Mouse (Mus musculus): ENCODE measurements around the gene Ppp1r11.

Ppp1r11 gene

DNA sequence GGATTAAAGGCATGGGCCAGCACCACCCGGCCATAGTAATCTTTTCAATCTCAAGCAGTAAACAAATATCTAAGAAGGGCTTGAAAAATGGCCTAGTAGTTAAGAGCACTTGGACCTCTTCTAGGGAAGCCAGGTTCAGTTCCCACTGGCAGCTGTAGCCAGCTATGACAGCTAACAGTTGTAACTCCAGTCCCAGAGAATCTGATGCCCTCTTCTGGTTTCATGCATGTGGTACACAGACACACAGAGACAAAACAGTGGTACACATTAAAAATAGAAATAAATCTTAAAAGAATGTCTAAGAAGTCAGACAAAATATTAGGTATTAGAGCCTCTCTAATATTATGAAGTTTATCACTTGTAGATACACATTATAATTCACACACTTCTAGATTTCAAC lies 9.6 kb upstream of the Ppp1r11 start:
- no peak for DNase-seq (ENCODE audit: low read depth, low spot score)

DNA sequence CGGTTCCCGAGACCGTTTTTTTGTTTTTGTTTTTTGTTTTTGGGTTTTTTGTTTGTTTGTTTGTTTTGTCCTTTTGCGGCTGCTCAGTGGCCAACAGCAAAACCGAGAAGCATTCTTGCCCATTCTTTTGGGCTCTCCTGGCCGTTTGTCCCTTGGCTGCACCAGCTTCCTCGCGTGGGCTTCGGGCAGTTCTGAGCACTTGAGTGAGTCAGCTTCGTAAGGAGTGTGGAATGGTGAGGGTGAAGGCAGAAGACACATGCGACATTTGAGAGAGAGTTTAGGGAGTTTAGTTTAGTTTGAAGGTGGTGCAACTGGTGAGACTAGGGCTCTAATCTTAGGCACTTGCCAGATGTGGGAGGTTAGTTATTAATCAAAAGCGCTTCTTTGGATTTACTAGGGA lies 7.3 kb upstream of the Ppp1r11 start:
- no peak for DNase-seq (ENCODE audit: low read depth, low spot score)

DNA sequence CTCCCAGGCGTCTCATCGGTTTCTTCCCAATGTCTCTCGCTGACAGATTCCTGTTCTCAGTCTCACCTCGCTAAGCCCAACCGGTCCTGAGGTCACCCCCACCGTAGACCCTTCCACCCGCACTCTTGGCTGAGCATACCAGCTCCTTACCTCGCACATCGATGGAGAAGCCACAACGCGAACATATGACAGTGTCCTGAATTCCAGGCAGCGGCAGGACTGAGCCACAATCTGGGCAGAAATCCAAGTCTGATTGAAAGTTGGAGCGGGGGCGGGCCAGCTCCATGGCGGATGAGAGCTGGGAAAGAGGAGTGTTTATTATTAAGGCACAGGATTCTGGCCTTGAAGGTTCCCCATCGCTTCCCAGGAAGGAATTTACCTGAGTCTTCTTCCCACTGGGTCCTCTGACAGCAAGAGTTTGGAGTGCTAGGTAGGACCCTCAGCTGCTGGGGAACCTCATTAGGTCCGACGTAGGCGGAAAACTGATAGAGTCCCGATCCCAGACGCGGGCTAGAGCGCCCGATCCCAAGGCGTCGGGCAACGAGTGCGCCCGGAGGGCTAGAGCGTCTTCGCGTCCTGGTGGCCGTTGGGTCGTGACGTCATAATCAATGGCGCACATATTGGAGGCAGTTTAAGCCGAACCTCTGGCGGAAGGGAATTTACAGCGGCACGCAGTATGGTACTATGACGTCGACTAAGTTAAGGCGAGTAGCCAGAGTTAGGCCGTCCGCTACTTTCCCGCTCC lies 6.6 kb upstream of the Ppp1r11 start, which contains the start of the genes Znrd1 and Znrd1as:
Znrd1 (minus strand) TSS at position 561 of the 745 bp plus-strand sequence.
Znrd1as (plus strand) TSS at position 594 of the 745 bp plus-strand sequence.
- DNase-seq (ENCODE audit: low read depth, low spot score), result peak; percentile 97

DNA sequence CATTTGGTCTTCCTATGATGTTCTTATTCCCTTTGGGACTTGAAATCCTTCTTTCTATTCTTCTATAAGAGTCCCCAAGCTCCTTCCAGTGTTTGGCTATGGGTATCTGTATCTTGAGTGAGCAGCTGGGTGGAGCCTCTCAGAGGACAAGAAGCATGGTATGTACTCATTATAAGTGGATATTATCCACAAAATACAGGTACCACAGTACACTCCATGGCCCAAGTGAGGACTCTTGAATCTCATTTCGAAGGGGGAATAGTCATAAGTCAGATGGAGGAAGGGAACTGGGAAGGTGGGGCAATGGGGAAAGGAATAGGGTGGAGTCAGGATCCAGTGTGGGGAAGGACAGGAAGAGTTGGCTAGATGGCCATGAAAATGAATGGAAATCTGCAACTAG lies 1.5 kb upstream of the Ppp1r11 start:
- DNase-seq (ENCODE audit: low read depth, low spot score), result no peak

DNA sequence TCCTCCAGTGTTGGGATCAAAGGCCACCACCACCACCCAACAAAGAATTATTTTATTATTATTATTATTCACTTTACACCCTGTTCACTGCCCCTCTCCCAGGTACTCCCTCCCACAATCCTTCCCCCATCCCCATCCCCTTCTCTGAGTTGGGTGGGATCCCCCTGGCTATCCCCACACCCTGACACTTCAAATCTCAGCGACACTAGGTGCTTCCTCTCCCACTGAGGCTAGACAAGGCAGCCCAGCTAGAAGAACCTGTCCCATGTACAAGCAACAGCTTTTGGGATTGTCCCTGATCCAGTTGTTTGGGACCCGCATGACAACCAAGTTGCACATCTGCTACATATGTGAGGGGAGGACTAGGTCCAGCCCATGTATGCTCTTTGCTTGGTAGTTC lies 1.1 kb upstream of the Ppp1r11 start:
- DNase-seq (ENCODE audit: low read depth, low spot score), result no peak

DNA sequence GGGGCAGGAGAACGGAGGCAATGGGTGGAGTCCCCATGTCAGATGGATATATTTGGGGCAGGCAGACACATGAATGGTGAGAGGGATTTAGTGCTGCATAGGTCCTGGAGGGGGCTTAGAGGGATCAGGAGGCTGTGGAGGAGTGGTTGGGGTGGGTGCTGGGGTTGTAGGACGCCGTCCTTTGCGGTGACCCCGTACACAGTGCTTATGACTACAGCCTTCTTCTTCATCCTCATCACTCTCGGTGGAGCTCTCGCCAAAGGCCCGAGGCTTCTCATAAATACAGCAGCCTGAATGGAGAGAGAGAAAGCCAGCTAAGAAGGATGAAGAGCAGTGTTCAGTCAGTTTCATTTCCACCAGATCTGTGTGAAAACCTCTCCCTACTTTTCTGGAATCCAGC lies 2.3 kb downstream of the Ppp1r11 start:
- no peak for DNase-seq (ENCODE audit: low read depth, low spot score)

DNA sequence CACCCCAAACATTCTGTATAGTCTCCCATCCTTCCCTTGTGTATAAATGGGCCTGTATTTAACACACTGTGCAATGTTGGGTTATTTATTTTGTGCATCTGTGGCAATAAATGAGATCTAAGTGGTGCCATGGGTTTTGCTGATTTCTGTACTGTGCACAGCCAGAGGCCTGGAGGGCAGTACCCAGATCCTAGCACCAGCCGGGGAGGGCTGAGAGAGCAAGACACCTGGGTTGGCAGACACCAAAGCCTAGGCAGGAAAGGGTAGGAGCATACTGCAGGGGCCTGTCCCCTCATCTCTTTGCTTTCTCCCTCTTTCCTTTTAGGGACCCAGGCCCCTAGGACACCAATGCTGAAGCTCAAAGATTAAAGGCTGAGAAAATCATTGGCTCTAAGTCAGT lies 3.3 kb downstream of the Ppp1r11 start:
- no peak for DNase-seq (ENCODE audit: low read depth, low spot score)

DNA sequence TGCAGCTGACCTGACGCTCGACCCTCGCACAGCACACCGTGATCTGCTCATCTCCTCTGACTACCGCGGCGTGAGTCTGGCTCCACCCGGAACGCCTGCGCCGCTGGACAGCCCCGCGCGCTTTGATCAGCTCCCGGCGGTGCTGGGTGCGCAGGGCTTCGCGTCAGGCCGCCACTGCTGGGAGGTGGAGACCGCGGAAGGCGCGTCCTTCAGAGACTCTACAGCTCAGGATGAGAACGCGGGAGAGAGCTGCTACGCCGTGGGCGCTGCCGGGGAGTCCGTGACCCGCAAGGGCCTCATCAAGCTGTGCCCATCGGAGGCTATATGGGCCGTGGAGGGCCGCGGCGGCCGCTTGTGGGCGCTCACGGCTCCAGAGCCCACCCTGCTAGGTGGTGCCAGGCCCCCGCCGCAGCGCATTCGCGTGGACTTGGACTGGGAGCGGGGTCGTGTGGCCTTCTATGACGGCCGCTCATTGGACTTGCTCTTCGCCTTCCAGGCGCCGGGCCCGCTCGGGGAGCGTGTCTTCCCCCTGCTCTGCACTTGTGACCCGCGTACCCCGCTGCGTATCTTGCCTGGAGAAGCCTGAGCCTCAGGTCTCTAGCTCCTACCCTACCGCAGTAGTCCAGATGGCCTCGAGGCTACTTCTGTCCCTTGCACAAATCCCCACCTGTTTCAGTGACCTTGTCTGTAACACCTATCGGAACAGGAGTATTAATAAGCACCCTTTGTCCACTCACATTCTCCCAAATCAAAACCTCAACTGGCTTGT lies 4.3 kb downstream of the Ppp1r11 start:
- DNase-seq (ENCODE audit: low read depth, low spot score), result no peak

DNA sequence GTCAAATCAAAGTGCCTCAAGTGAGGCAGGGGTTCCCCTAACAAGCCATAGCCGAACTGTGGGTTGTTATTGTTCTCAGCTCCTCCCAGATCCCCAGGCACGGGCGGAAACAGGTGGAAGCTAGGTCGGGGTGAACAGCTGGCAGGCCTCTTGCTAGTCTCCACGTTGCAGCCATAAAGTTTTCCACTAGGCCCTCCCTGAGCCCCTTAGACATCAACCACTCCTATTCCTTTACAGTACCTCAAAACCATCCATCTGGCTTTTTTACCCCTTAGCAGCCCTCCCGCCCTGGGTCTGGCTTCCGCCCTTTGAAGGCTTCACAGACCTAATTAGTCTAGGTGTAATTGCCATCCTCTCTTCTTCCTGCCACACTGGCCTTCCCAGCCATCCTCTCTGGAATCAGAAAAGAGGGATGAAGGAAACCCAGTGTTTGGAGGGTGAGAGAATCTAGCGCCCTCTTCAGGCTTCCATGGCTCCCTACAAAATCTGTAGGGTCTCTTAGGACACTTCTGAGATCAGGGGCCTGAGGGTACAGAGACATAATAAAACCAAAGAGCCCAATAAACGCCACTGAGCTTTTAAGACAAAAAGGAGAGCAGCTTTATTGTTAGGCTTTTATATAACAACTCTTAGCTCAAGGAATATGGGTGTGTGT lies 7.3 kb downstream of the Ppp1r11 start:
- no peak for DNase-seq (ENCODE audit: low read depth, low spot score)

DNA sequence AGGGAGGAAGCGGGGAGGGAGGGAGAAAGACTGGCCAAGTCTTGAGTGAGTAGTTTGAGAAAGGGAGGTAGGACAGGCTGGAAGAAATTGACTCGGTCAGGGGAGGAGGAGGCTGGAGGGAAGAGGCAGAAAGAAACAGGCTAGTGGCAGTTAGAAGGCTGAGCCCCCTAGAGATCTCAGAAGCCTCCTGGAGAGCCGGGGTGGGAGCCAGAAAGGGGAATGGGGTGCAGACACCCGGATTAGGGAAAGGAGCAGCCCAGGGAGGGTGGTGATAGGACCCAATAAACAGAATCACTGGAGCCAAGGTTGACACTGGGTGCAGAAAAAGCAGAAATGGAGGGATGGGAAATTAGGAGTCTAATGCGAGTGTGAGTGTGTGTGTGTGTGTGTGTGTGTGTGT lies 7.8 kb downstream of the Ppp1r11 start:
- DNase-seq (ENCODE audit: low read depth, low spot score), result no peak

DNA sequence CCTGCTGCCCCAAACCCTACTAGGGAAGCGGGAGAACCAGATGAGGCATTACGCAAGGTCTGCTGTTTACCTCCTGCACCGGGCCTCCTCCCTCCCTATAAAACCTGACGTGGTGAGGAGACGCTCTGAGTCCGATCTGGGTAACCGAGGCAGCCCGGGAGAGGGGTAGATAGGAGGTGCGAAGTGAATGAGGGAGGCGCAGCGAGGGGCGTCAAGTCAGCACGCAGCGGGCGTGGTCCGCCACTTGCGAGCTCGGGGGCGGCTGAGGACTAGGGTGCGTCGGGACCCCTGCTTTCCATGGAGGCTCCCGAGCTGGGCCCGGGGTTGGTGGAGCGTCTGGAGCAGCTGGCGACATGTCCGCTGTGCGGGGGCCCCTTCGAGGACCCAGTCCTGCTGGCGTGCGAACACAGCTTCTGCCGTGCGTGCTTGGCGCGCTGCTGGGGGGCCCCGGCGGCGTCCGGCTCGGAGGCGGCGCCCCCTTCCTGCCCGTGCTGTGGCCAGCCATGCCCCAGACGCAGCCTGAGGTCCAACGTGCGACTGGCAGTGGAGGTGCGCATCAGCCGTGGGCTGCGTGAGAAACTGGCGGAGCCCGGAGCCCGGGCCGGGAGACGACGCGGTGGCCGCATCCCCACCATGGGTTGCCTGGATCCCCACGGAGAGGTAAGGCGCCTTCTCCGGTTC lies 8.6 kb downstream of the Ppp1r11 start, which contains the start of gene Rnf39:
Rnf39 (plus strand) TSS at position 128 of the 681 bp plus-strand sequence.
- no peak for DNase-seq (ENCODE audit: low read depth, low spot score)

DNA sequence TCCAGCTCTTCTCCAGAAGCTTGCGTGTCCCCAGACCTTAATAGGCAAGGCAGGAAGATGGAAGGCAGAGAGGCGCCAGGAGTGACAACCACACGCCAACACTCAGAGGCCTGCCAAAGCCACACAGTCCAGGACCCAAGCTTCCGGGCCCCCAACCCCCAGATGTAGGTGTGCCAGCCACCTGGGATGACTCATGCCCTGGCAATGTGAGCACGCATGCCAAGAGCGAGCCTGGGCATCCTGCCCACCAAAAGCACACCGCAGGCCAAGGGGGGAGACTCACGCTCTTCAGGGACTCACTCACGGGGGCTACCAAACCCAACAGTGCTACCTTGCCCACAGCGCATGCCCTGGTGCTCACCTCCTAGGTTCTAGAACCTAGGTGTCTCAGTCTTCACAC lies 9.2 kb downstream of the Ppp1r11 start:
- DNase-seq (ENCODE audit: low read depth, low spot score), result no peak

DNA sequence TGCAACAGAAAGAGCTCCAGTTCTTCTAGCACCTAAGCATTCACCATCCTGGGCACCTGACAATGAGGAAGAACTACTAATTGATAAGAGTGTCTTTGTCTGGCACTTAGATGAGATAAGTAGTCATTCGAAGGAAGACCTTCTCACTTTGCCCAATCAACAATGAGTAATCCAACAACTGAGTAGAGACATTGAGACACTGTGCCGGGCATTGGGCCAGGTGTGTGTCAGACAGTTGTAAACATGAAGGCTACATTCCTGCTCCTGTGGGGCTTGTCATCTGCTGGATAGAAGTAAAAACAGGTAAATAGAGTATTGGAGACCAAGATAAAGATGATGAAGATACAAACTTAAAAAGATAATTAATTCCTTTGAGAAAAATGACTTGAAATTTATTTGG lies 13.5 kb downstream of the Ppp1r11 start:
- DNase-seq (ENCODE audit: low read depth, low spot score), result no peak

DNA sequence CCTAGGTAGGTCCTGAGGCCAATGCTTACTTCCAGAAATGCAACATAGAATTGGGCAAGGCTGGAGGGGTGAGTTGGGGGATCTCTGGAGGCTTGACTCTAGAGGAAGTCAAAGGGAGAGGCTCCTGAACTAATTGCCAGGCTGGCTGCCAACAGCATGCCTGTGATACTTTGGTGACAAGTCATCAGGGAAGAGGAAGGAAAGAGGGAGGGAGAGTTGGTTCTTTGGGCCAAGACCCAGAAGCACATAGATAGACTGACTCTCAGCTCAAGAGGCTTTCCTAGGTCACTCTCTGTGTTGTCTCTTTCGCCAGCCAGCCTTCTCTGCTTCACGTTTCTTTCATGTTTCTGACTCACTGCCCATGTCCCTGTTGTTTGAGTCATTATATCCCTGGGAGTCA lies 19.7 kb downstream of the Ppp1r11 start:
- no peak for DNase-seq (ENCODE audit: low read depth, low spot score)

DNA sequence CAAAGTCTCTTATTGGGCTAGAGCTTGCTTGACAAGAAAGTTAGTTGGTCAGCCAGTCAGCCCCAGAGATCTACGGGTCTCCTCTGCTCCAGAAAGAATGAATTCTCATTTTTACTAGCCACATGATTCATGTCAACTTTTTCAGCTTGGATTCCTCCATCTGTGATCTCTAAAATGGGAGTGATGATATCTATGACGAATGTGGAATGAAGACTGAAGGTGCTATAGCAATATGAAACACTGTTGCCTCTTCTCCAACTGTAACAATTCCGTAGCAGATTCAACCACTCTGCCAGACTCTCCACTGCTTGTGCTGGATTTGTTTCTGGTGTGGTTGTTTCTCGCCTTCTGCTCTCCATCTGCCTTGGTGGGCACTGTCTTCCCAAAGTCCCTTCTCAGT lies 20.4 kb downstream of the Ppp1r11 start:
- no peak for DNase-seq (ENCODE audit: low read depth, low spot score)

DNA sequence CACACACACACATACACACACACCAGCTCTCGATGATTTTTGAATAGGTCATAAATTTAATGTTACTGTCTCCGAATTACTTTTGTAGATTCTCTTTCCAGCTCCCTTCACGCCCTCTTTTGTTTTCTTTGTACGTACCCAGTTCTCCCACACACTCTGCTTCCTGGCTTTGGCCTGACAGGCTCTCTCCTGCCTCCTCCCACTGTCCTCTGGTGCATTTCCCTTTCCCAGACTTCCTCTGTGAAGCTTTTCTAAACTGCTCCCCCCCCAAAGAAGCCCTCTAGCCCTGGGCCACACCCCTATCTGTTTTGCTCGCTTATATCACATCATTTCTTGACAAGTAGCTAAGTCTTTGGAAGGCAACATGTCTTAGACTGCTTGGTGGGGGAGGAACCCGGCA lies 21.3 kb downstream of the Ppp1r11 start:
- DNase-seq (ENCODE audit: low read depth, low spot score), result no peak

DNA sequence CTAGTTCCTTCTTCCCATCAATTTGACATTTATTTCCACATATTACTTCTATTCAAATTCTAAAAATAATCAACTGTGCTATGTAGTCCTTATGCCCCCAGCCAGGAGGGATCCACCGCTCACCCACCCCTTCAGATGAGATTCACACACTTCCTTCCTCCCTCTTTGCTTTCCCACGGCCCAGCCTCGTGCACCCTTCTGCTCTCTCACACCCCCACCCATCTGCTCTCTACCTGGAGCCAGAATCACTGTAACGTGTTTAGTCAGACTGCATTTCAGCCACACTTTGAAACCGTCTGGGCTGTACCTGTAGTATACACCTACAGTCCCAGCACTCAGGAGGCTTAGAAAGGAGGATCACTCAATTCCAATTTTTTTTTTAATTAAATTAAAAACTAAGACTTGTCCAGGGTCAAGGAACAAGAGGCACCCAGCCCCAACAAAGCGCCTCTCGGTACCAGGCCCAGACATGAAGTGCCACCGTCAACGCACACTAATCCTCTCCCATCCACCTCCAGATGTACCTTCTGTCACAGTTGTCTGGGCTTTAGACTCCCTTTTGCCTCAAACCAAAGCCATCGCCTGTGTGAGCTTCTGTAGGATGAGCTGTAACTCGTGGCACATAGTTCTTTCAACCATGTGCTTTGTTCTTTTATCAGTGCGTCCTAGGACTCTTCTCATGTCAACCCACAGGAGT lies 22.2 kb downstream of the Ppp1r11 start:
- no peak for DNase-seq (ENCODE audit: low read depth, low spot score)

DNA sequence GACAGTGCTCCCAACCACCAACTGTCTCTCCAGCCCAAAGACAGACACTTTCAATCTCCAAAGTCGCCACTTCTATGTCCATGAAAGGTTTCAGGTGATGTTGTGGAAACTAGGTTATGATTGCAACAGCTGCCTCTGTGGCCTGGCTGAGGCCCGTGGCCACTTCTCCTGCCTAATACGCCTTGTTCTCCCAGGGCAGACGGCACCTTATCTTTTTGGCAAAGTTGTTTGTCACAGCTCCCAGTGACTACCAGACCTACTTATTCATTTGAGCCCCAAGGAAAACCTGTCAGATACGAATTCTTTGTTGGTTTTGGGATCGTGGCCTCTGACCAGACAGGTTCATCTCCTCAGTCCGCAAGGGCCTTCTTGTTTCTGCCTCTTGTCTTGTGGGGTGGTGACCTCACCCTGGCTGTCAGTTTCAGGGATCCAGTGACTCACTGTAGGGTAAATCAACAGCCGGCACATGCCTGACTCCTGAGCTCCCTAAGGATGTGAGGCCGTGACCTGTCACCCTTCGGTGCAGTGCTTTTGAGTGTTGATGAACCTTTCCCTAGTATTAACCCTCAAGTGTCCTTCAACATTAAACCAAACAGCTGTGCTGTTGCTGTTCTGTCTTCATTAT lies 23.9 kb downstream of the Ppp1r11 start:
- no peak for DNase-seq (ENCODE audit: low read depth, low spot score)

DNA sequence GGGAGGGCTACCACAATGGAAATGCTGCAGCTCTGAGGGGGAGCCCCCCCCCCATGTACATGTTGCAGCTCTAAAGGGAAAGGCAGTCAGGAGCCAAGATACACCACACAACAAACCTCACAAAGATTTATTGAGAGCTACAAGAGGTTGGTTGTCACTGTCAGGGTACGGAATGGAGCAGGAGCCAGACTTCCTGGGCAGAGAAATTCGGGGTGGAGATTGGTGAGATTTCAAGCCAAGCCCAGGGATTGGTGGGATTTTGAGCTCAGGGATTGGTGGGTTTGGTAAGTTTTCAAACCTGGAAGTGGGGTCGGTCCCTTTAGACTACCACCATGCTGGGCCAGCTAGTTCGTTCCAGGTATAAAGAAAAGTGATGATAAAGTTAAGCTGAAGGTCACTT lies 28.1 kb downstream of the Ppp1r11 start:
- no peak for DNase-seq (ENCODE audit: low read depth, low spot score)

DNA sequence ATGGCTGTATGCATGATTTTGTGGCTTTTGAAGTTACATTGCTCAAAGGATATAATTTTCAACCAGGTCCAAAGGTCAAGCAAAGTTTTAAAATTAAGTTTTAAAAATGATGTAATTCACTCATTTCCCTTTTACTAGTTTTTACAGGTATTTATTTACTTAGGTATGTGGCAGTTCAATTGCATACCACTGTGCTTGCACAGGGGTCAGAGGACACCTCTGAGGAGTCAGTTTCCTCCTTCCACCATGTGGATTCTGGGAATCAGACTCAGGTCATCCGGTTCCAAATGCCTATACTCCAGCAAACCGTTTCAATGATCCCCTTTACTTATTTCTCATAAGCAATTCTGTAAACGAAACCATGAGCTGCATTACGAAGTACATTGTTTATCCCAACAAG lies 28.8 kb downstream of the Ppp1r11 start:
- no peak for DNase-seq (ENCODE audit: low read depth, low spot score)

DNA sequence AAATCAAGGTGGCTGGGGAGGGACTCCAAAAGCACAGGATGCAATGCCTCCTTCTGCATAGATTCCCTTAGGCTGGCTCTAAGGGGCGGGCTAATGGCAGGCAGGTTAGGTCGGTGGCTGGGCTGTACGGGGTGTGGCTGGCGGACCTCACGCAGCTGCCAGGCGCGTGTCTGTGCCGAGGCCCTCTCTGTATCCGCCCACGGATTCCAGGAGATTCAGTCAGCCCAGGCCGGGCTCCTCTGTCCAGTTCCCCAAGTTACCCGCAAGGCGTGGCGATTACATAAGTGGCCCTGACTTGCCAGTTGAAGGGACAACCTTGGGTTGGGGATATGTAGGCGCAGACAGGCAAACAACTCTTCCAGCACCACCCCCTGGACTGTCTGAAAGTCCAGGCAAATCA lies 31.3 kb downstream of the Ppp1r11 start:
- DNase-seq (ENCODE audit: low read depth, low spot score), result no peak
